Mouse (Mus musculus) midbrain, embryonic 14.5 days (tissue): ENCODE data around the gene Pla2g6. TPM values are rescaled to one million over a fixed set of nuclear protein-coding genes. Genes with fewer than 3 reads are reported as not detected.

Source experiments
- ATAC-seq: fragments of 200-750 bp; cut with Nextera tagmentation; 2 replicates; pipeline ENCODE4 v1.8.0; 2017; ENCODE audit warnings: moderate number of reproducible peaks, moderate library complexity; ENCODE audit not compliant: low FRiP score, low TSS enrichment
- DNase-seq: peaks from one replicate; pipeline ENCODE4 v3.0.0-alpha.2; 2015
- H3K27ac ChIP-seq: fragments of 300-500 bp; sonication (generic); replicated peaks from 2 replicates; pipeline ENCODE4 v1.5.1; 2014; ENCODE audit warnings: mild to moderate bottlenecking, low read depth, low read length, moderate library complexity
- H3K27me3 ChIP-seq: fragments of 300-500 bp; sonication (generic); 2 replicates; pipeline ENCODE4 v1.6.1; 2014; ENCODE audit warnings: low read length, control low read depth, mixed read lengths; ENCODE audit not compliant: control insufficient read depth, insufficient read depth
- H3K36me3 ChIP-seq: fragments of 300-500 bp; sonication (generic); 2 replicates; pipeline ENCODE4 v1.6.1; 2014; ENCODE audit warnings: low read length, control low read depth; ENCODE audit not compliant: control insufficient read depth, insufficient read depth
- H3K4me1 ChIP-seq: fragments of 300-500 bp; sonication (generic); 2 replicates; pipeline ENCODE4 v1.6.1; 2014; ENCODE audit warnings: mild to moderate bottlenecking, antibody characterized with exemption, low read length, control low read depth; ENCODE audit not compliant: control insufficient read depth, insufficient read depth
- H3K4me2 ChIP-seq: fragments of 300-500 bp; sonication (generic); 2 replicates; pipeline ENCODE4 v1.6.1; 2014; ENCODE audit warnings: mild to moderate bottlenecking, low read length, moderate library complexity
- H3K4me3 ChIP-seq: fragments of 300-500 bp; sonication (generic); replicated peaks from 2 replicates; pipeline ENCODE4 v1.5.1; 2014; ENCODE audit warnings: low read depth, low read length
- H3K9ac ChIP-seq: fragments of 300-500 bp; sonication (generic); replicated peaks from 2 replicates; pipeline ENCODE4 v1.6.1; 2014; ENCODE audit warnings: mild to moderate bottlenecking, low read length, moderate library complexity
- H3K9me3 ChIP-seq: fragments of 300-500 bp; sonication (generic); 2 replicates; pipeline ENCODE4 v1.6.1; 2016; ENCODE audit warnings: low read length, control low read depth, mixed read lengths; ENCODE audit not compliant: control insufficient read depth
- WGBS: fragments of 180-500 bp; shearing (Covaris S2); extraction: QIAGEN DNeasy Blood & Tissue Kit; methylation state at CpG from one replicate; pipeline ENCODE4 v1.1.7; 2014; 5-methylcytosine and 5-hydroxymethylcytosine counted together
- polyA plus RNA-seq: library from polyadenylated mRNA; unstranded; fragments of >200 nt; fragmentation: Nextera tagmentation; extraction: Ambion mirVana; gene quantifications from 2 replicates; pipeline ENCODE4 v1.2.1, GENCODE M21; 2014

Gene Pla2g6
- polyA plus RNA-seq, 1 experiment from 2014 or later = 28.2 TPM

DNA sequence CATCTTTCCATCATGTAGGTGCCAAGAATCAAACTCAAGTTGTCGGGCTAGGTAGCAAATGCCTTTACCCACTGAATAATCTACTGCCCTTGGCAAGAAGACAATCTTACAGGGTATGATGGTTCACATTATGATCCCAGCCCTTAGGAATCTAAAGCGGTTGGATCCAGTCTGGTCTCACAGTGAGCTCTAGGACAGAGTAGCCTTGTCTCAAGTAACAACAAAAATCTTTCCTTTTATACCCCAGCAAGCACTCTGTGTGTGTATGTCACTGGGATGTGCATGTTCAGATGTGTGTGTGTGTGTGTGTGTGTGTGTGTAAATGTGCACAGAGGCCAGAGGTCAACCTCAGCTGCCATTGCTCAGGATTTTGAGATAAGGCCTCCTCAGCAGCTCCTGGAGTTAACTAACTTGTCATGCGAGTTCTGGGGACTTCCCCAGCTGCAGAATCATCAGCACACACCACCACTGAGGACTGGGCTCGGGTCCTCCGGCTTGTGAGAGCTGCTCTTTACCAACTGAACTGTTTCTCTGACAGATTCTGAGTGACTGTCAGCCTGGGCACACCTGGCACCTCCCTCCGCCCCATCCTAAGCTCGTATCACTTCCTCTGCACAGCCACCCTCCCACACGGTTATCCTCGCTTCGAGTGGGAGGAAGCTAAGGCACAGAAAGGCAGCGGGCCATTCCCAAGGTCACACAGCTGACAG lies 5.8 kb downstream of the Pla2g6 start:
- Histone ChIP-seq H3K27me3 (no peaks in the 10 kb centered on the region), H3K9ac (no peak overlapping the region), H3K4me2 (no peak overlapping the region), H3K9me3 (no peaks in the 10 kb centered on the region), H3K36me3 (peaks cover 3% of the 10 kb centered on the region; the same call in 1 of the 2 replicates), H3K4me3 (no peak overlapping the region), H3K27ac (no peak overlapping the region), H3K4me1 (peaks cover 23% of the 10 kb centered on the region)
- ATAC-seq = no peak
- 81% methylated on average over 11 of the region's 11 CpGs for WGBS
- DNase-seq = no peak

- Histone ChIP-seq H3K9ac (no peak overlapping the region), H3K4me3 (no peak overlapping the region), H3K4me1 (peaks cover 17% of the 10 kb centered on the region), H3K36me3 (peaks cover 7% of the 10 kb centered on the region), H3K9me3 (no peaks in the 10 kb centered on the region), H3K27me3 (no peaks in the 10 kb centered on the region), H3K27ac (no peak overlapping the region), H3K4me2 (no peak overlapping the region)
- 88% methylated on average over 5 of the region's 5 CpGs for WGBS
- ATAC-seq = no peak
- DNase-seq = no peak
Observed at GRCm38 (mm10) chr15:79321733-79322190, 6.4 kb downstream of the Pla2g6 start.

DNA sequence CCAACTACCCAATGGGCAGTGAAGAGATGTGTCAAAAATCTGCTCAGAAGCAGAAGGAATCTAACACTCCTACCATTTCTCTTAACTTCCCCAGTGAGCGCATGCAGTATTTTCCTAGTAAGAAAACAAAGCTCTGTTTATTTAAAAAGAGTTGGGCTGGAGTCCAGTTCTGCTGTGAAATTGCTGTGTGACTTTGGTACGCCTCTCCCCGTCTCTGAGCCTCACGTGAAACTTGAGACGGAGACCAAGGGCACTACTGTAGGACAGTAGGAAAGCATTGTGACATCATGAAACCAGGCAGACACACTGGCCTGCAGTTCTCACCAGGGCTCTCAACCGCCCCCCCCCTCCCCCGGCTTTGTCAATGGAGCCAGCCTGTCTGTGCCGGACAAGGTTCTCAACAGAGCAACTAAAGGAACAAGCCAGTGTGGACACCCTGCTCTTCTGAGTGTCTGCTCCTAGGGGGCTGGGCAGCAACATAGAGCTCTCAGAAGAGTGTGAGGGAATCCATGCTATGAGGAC lies 14.3 kb downstream of the Pla2g6 start:
- no peaks in the 10 kb centered on the region for H3K9me3 ChIP-seq
- H3K9ac ChIP-seq = no peak overlapping the region
- peaks cover 24% of the 10 kb centered on the region for H3K36me3 ChIP-seq
- H3K27ac ChIP-seq = no peak overlapping the region
- DNase-seq = no peak
- ATAC-seq = no peak
- WGBS = 76% methylated on average over 8 of the region's 8 CpGs
- H3K4me3 ChIP-seq = no peak overlapping the region
- H3K4me1 ChIP-seq = no peaks in the 10 kb centered on the region
- H3K27me3 ChIP-seq = no peaks in the 10 kb centered on the region
- H3K4me2 ChIP-seq = no peak overlapping the region

- ATAC-seq (no peak), DNase-seq (no peak)
- Histone ChIP-seq H3K27me3 (no peaks in the 10 kb centered on the region), H3K4me2 (no peak overlapping the region), H3K4me3 (no peak overlapping the region), H3K9ac (no peak overlapping the region), H3K27ac (no peak overlapping the region), H3K4me1 (no peaks in the 10 kb centered on the region), H3K36me3 (peaks cover 40% of the 10 kb centered on the region), H3K9me3 (no peaks in the 10 kb centered on the region)
- 77% methylated on average over 4 of the region's 4 CpGs for WGBS
Observed at GRCm38 (mm10) chr15:79307861-79308260, 20.3 kb downstream of the Pla2g6 start.

DNA sequence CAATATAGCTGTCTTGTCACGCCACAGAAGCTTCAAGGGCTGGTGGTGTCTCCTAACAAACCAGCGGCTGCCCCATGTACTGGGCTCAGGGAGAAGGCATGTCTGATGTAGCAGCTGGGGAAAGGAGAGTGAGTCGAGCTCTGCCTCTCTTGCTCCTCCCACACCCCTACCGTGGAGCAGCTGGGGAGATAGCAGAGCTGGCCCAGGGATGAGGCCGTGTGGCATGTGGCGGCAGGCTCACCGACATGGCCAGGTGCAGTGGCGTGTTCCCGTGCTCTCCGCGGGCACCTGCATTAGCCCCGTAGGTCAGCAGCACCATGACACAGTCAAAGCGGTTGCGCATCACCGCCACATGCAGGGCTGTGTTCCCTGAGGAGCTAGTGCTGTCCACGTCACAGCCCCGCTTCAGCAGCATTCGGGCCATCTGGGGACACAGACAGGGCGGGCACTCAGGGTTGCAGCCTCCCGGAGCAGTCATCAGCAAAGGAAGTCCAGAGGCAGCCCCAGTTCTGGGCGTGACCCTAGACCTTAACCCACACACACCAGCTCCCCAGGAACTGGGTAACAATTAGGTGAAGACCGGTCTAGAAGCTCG lies 22.1 kb downstream of the Pla2g6 start:
- no peak for ATAC-seq

GRCm38 (mm10) chr15:79304832-79305231 lies 23.4 kb downstream of the Pla2g6 start:
- DNase-seq (no peak), ATAC-seq (no peak)
- Histone ChIP-seq H3K4me2 (no peak overlapping the region), H3K9me3 (no peaks in the 10 kb centered on the region), H3K36me3 (peaks cover 31% of the 10 kb centered on the region), H3K4me3 (no peak overlapping the region), H3K27ac (no peak overlapping the region), H3K27me3 (no peaks in the 10 kb centered on the region), H3K4me1 (no peaks in the 10 kb centered on the region), H3K9ac (no peak overlapping the region)
- 55% methylated on average over 5 of the region's 5 CpGs for WGBS

More for the DNA sequence above, 22.1 kb downstream of the Pla2g6 start:
- no peaks in the 10 kb centered on the region for H3K4me1 ChIP-seq
- H3K9me3 ChIP-seq = no peaks in the 10 kb centered on the region
- no peak overlapping the region for H3K27ac ChIP-seq
- no peak overlapping the region for H3K4me3 ChIP-seq
- no peak overlapping the region for H3K4me2 ChIP-seq
- 82% methylated on average over 23 of the region's 23 CpGs for WGBS
- H3K27me3 ChIP-seq = no peaks in the 10 kb centered on the region
- H3K36me3 ChIP-seq = peaks cover 31% of the 10 kb centered on the region
- H3K9ac ChIP-seq = no peak overlapping the region
- DNase-seq = no peak

DNA sequence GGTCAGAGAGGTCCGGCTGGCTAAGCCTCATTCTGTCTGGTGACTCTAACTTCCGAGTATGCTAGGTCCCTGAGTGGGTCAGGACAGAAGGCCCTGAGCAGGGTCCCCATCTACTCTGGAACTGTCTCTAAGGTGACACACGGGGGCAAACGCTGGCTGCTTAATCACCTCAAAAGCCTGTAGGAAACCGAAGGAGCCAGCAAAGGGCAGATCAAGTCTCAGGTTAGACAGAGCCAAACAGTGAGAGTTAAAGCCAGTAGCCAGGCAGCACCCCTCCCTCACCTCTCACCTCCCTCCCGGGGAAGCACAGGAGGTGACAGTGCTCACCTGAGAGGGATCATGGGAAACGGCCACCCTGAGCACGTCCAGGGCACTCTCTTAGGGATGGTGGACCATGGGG lies 24.5 kb downstream of the Pla2g6 start:
- Histone ChIP-seq H3K4me3 (no peak overlapping the region), H3K9me3 (no peaks in the 10 kb centered on the region), H3K27ac (no peak overlapping the region), H3K36me3 (peaks cover 31% of the 10 kb centered on the region), H3K9ac (no peak overlapping the region), H3K27me3 (no peaks in the 10 kb centered on the region), H3K4me2 (no peak overlapping the region), H3K4me1 (no peaks in the 10 kb centered on the region)
- DNase-seq = no peak
- no peak for ATAC-seq
- WGBS = 88% methylated on average over 8 of the region's 8 CpGs

GRCm38 (mm10) chr15:79299563-79300155 lies 28.5 kb downstream of the Pla2g6 start:
- 85% methylated on average over 2 of the region's 2 CpGs for WGBS
- DNase-seq (no peak), ATAC-seq (no peak)
- H3K9ac ChIP-seq = no peak overlapping the region
- H3K4me3 ChIP-seq = no peak overlapping the region
- 0 out of 2 replicates have a peak, but pooled peaks cover 7% of the 10 kb centered on the region for H3K36me3 ChIP-seq
- H3K27me3 ChIP-seq = no peaks in the 10 kb centered on the region
- H3K4me2 ChIP-seq = no peak overlapping the region
- H3K9me3 ChIP-seq = no peaks in the 10 kb centered on the region
- no peak overlapping the region for H3K27ac ChIP-seq
- no peaks in the 10 kb centered on the region for H3K4me1 ChIP-seq
